15 mouse cellular contexts compared by ENCODE assay signal in genomic region chr4:148001866-148002265, GRCm38 (mm10). TPM values are rescaled to one million over a fixed set of nuclear protein-coding genes. Genes with fewer than 3 reads are reported as not detected.
DNase-seq lines count a peak whose midpoint lies in the region; ATAC-seq and TF ChIP-seq lines count a peak whose summit lies in the region.
"Had no signal": no experiment of that assay in that cellular context is flagged by ENCODE, and none has a peak within 500 bp of the region (broad histone marks: within the 10 kb centered on the region; RNA-seq: fewer than 3 reads in every experiment).

No protein-coding gene starts in this region.

- 51% methylated on average over 8 of the region's 8 CpGs for WGBS in embryonic facial prominence, embryonic 11.5 days
- WGBS in embryonic facial prominence, embryonic 10.5 days, result 50% methylated on average over 8 of the region's 8 CpGs
- WGBS in heart, postnatal 0 days, result 43% methylated on average over 8 of the region's 8 CpGs
- 34% methylated on average over 8 of the region's 8 CpGs for WGBS in midbrain, embryonic 15.5 days

- H3K9ac ChIP-seq in embryonic facial prominence, embryonic 11.5 days (replicated peaks; ENCODE audit: low read length), result no peak overlapping the region
- H3K9ac ChIP-seq in heart, postnatal 0 days (replicated peaks; ENCODE audit: low read depth, low read length), result no peak overlapping the region
- H3K9ac ChIP-seq in midbrain, embryonic 15.5 days, result no peak overlapping the region
- H3K9ac ChIP-seq: embryonic facial prominence, embryonic 12.5 days; liver, embryonic 15.5 days had no signal

- H3K36me3 ChIP-seq in embryonic facial prominence, embryonic 11.5 days (replicated peaks; ENCODE audit: control insufficient read depth, insufficient read depth, low read depth, low read length), result peaks cover 5% of the 10 kb centered on the region; the same call in 1 of the 2 replicates
- peaks cover 37% of the 10 kb centered on the region for H3K36me3 ChIP-seq in embryonic facial prominence, embryonic 10.5 days (replicated peaks)
- peaks cover 18% of the 10 kb centered on the region for H3K36me3 ChIP-seq in heart, postnatal 0 days (replicated peaks; ENCODE audit: control insufficient read depth, insufficient read depth, low read length)
- peaks cover 24% of the 10 kb centered on the region for H3K36me3 ChIP-seq in midbrain, embryonic 15.5 days (replicated peaks)

- ATAC-seq in embryonic facial prominence, embryonic 11.5 days (replicated peaks; ENCODE audit: insufficient number of reproducible peaks, low FRiP score, low TSS enrichment, low read depth), result no peak
- ATAC-seq in heart, postnatal 0 days (ENCODE audit: insufficient read depth, low read depth), result no peak
- peak; percentile 5; the same call in 1 of the 2 replicates for ATAC-seq in midbrain, embryonic 15.5 days (replicated peaks)
- ATAC-seq: forebrain, embryonic 14.5 days had no signal

- H3K27me3 ChIP-seq in embryonic facial prominence, embryonic 11.5 days (ENCODE audit: control insufficient read depth, insufficient read depth, low read length), result no peaks in the 10 kb centered on the region
- no peaks in the 10 kb centered on the region for H3K27me3 ChIP-seq in embryonic facial prominence, embryonic 10.5 days (replicated peaks; ENCODE audit: low read depth, poor library complexity, severe bottlenecking)
- H3K27me3 ChIP-seq in heart, postnatal 0 days (ENCODE audit: control insufficient read depth, insufficient read depth, low read length), result no peaks in the 10 kb centered on the region
- no peaks in the 10 kb centered on the region for H3K27me3 ChIP-seq in midbrain, embryonic 15.5 days (replicated peaks)
- H3K27me3 ChIP-seq: embryonic facial prominence, embryonic 12.5 days; liver, embryonic 15.5 days had no signal

- no peak overlapping the region for H3K4me3 ChIP-seq in embryonic facial prominence, embryonic 11.5 days (ENCODE audit: low read depth, low read length)
- H3K4me3 ChIP-seq in embryonic facial prominence, embryonic 10.5 days, result no peak overlapping the region
- peak overlapping the region; percentile 18 for H3K4me3 ChIP-seq in heart, postnatal 0 days (ENCODE audit: low read depth, low read length)
- H3K4me3 ChIP-seq in midbrain, embryonic 15.5 days, result no peak overlapping the region
- H3K4me3 ChIP-seq: embryonic facial prominence, embryonic 12.5 days; liver, embryonic 15.5 days; megakaryocyte, embryonic 14.5 days had no signal

- no peak overlapping the region for H3K27ac ChIP-seq in embryonic facial prominence, embryonic 11.5 days (replicated peaks; ENCODE audit: low read depth, low read length)
- H3K27ac ChIP-seq in embryonic facial prominence, embryonic 10.5 days (replicated peaks), result no peak overlapping the region
- 0 out of 2 replicates have a peak overlapping the region, but pooled peaks have one; percentile 36 for H3K27ac ChIP-seq in heart, postnatal 0 days (ENCODE audit: low read depth)
- H3K27ac ChIP-seq in midbrain, embryonic 15.5 days, result peak overlapping the region; percentile 61
- H3K27ac ChIP-seq: embryonic facial prominence, embryonic 12.5 days; liver, embryonic 15.5 days had no signal

- TF ChIP-seq CTCF in heart, postnatal 0 days (IDR thresholded peaks at IDR 0.05; ENCODE audit: low read depth), result no peak

- H3K4me2 ChIP-seq in embryonic facial prominence, embryonic 11.5 days (ENCODE audit: low read depth, low read length), result no peak overlapping the region
- H3K4me2 ChIP-seq in heart, postnatal 0 days (ENCODE audit: low read depth, low read length), result peak overlapping the region; percentile 4
- no peak overlapping the region; the same call in 1 of the 2 replicates for H3K4me2 ChIP-seq in midbrain, embryonic 15.5 days
- H3K4me2 ChIP-seq: embryonic facial prominence, embryonic 12.5 days; liver, embryonic 15.5 days had no signal

- no peaks in the 10 kb centered on the region for H3K9me3 ChIP-seq in embryonic facial prominence, embryonic 11.5 days (replicated peaks; ENCODE audit: control insufficient read depth, low read length)
- no peaks in the 10 kb centered on the region for H3K9me3 ChIP-seq in embryonic facial prominence, embryonic 10.5 days
- no peaks in the 10 kb centered on the region for H3K9me3 ChIP-seq in heart, postnatal 0 days (replicated peaks; ENCODE audit: control insufficient read depth, low read length)
- no peaks in the 10 kb centered on the region for H3K9me3 ChIP-seq in midbrain, embryonic 15.5 days
- H3K9me3 ChIP-seq: embryonic facial prominence, embryonic 12.5 days; liver, embryonic 15.5 days; megakaryocyte, embryonic 14.5 days had no signal

- no peak for TF ChIP-seq EP300 in heart, postnatal 0 days (IDR thresholded peaks at IDR 0.05; ENCODE audit: low read depth)

- H3K4me1 ChIP-seq in embryonic facial prominence, embryonic 11.5 days (ENCODE audit: control insufficient read depth, insufficient read depth, low read length), result no peaks in the 10 kb centered on the region
- H3K4me1 ChIP-seq in embryonic facial prominence, embryonic 10.5 days, result no peaks in the 10 kb centered on the region
- peaks cover 16% of the 10 kb centered on the region for H3K4me1 ChIP-seq in heart, postnatal 0 days (ENCODE audit: control insufficient read depth, insufficient read depth)
- H3K4me1 ChIP-seq in midbrain, embryonic 15.5 days, result peaks cover 24% of the 10 kb centered on the region
- H3K4me1 ChIP-seq: embryonic facial prominence, embryonic 12.5 days; liver, embryonic 15.5 days; megakaryocyte, embryonic 14.5 days had no signal

- peak; percentile 41 for DNase-seq in embryonic facial prominence, embryonic 11.5 days (ENCODE audit: low spot score)
- DNase-seq in embryonic facial prominence, embryonic 10.5 days (ENCODE audit: low spot score), result no peak
- DNase-seq in kidney, postnatal 10 days, result peak; percentile 20
- DNase-seq in kidney, postnatal 25 days, result no peak
- DNase-seq in heart, postnatal 0 days (ENCODE audit: low spot score), result no peak
- no peak for DNase-seq in testis, postnatal 14 days (ENCODE audit: low spot score)
- DNase-seq in thymus, postnatal 10 days (ENCODE audit: low spot score in 2 of 2), result no peak
- DNase-seq: adrenal gland, postnatal 10 days had no signal

RNA-seq across cellular contexts. Expression of gene Nppa, which starts 1.3 kb away (rescaled TPM):
- polyA plus RNA-seq in embryonic facial prominence, embryonic 11.5 days (2014; fragmentation: Nextera tagmentation; extraction: Ambion mirVana), result 1.9 and 19.5 TPM in 2 replicates
- 0.20 TPM in 1 of 2 replicates, not detected in the other for polyA plus RNA-seq in embryonic facial prominence, embryonic 10.5 days (2016; fragmentation: Nextera tagmentation; extraction: Ambion mirVana)
- total RNA-seq in heart, postnatal 0 days (2014; rRNA removed; ENCODE audit: low replicate concordance), result 2,556 and 3,370 TPM in 2 replicates
- polyA plus RNA-seq in heart, postnatal 0 days (2015; fragmentation: Nextera tagmentation; extraction: Ambion mirVana), result 9,636 and 10,119 TPM in 2 replicates
- 3.6 and 6.4 TPM in 2 replicates for polyA plus RNA-seq in midbrain, embryonic 15.5 days (2015; fragmentation: Nextera tagmentation; extraction: Ambion mirVana)
- total RNA-seq: adrenal gland, postnatal 10 days had no signal

RNA-seq across cellular contexts. Expression of gene Nppb, which starts 16.3 kb away (rescaled TPM):
- polyA plus RNA-seq in embryonic facial prominence, embryonic 11.5 days (2014; fragmentation: Nextera tagmentation; extraction: Ambion mirVana), result 0.57 and 1.0 TPM in 2 replicates
- 0.20 TPM in 1 of 2 replicates, not detected in the other for polyA plus RNA-seq in embryonic facial prominence, embryonic 10.5 days (2016; fragmentation: Nextera tagmentation; extraction: Ambion mirVana)
- total RNA-seq in heart, postnatal 0 days (2014; rRNA removed; ENCODE audit: low replicate concordance), result 831 and 1,183 TPM in 2 replicates
- 188 and 473 TPM in 2 replicates for polyA plus RNA-seq in heart, postnatal 0 days (2015; fragmentation: Nextera tagmentation; extraction: Ambion mirVana)
- polyA plus RNA-seq in midbrain, embryonic 15.5 days (2015; fragmentation: Nextera tagmentation; extraction: Ambion mirVana), result not detected in 2 replicates
- total RNA-seq: adrenal gland, postnatal 10 days; left cerebral cortex, postnatal 10 days had no signal
- polyA plus RNA-seq: embryonic facial prominence, embryonic 12.5 days; forebrain, embryonic 14.5 days; large intestine, adult 2 months; liver, embryonic 15.5 days had no signal

RNA-seq across cellular contexts. Expression of gene Clcn6, which starts 36.8 kb away (rescaled TPM):
- polyA plus RNA-seq in embryonic facial prominence, embryonic 11.5 days (2014; fragmentation: Nextera tagmentation; extraction: Ambion mirVana), result 8.9 and 9.8 TPM in 2 replicates
- 10.3 and 12.0 TPM in 2 replicates for polyA plus RNA-seq in embryonic facial prominence, embryonic 10.5 days (2016; fragmentation: Nextera tagmentation; extraction: Ambion mirVana)
- total RNA-seq in heart, postnatal 0 days (2014; rRNA removed; ENCODE audit: low replicate concordance), result 14.7 and 16.3 TPM in 2 replicates
- polyA plus RNA-seq in heart, postnatal 0 days (2015; fragmentation: Nextera tagmentation; extraction: Ambion mirVana), result 3.5 and 4.3 TPM in 2 replicates
- 36.2 and 38.0 TPM in 2 replicates for polyA plus RNA-seq in midbrain, embryonic 15.5 days (2015; fragmentation: Nextera tagmentation; extraction: Ambion mirVana)

RNA-seq across cellular contexts. Expression of gene Mthfr, which starts 37.0 kb away (rescaled TPM):
- 13.5 and 14.1 TPM in 2 replicates for polyA plus RNA-seq in embryonic facial prominence, embryonic 11.5 days (2014; fragmentation: Nextera tagmentation; extraction: Ambion mirVana)
- polyA plus RNA-seq in embryonic facial prominence, embryonic 10.5 days (2016; fragmentation: Nextera tagmentation; extraction: Ambion mirVana), result 25.2 and 25.4 TPM in 2 replicates
- 29.2 and 37.6 TPM in 2 replicates for total RNA-seq in heart, postnatal 0 days (2014; rRNA removed; ENCODE audit: low replicate concordance)
- polyA plus RNA-seq in heart, postnatal 0 days (2015; fragmentation: Nextera tagmentation; extraction: Ambion mirVana), result 6.0 and 6.3 TPM in 2 replicates
- 23.2 and 24.8 TPM in 2 replicates for polyA plus RNA-seq in midbrain, embryonic 15.5 days (2015; fragmentation: Nextera tagmentation; extraction: Ambion mirVana)

Comparison
In these comparisons a context has a peak if more than half of its experiments do, and no peak if none do; other contexts are left out.
1. DNase-seq: peak in embryonic facial prominence, embryonic 11.5 days (single experiment) and kidney, postnatal 10 days (single experiment); none in embryonic facial prominence, embryonic 10.5 days (single experiment), kidney, postnatal 25 days (0 of 2), heart, postnatal 0 days (single experiment), testis, postnatal 14 days (single experiment) and thymus, postnatal 10 days (0 of 2).
2. H3K27ac ChIP-seq: peak in heart, postnatal 0 days (single experiment) and midbrain, embryonic 15.5 days (single experiment); none in embryonic facial prominence, embryonic 11.5 days (single experiment) and embryonic facial prominence, embryonic 10.5 days (single experiment).
3. RNA of gene Nppa, which starts 1.3 kb away (polyA plus RNA-seq): 9,636 to 10,119 TPM in heart, postnatal 0 days; 1.9 to 19.5 TPM in embryonic facial prominence, embryonic 11.5 days, 3.6 to 6.4 TPM in midbrain, embryonic 15.5 days and 0.20 TPM in embryonic facial prominence, embryonic 10.5 days; every median in the first group is over 100 times any median in the second.
4. RNA of gene Nppb, which starts 16.3 kb away (polyA plus RNA-seq): 188 to 473 TPM in heart, postnatal 0 days; 0.57 to 1.0 TPM in embryonic facial prominence, embryonic 11.5 days, 0.20 TPM in embryonic facial prominence, embryonic 10.5 days and not detected in midbrain, embryonic 15.5 days; every median in the first group is over 10 times any median in the second.